Mouse (Mus musculus) ES-CJ7 (cell line): ENCODE results near the gene Snai3.

Experiments used
- DNase-seq: peaks from one replicate; pipeline ENCODE4 v3.0.0; 2011; ENCODE audit warnings: low read depth, low spot score

Snai3 gene

DNA sequence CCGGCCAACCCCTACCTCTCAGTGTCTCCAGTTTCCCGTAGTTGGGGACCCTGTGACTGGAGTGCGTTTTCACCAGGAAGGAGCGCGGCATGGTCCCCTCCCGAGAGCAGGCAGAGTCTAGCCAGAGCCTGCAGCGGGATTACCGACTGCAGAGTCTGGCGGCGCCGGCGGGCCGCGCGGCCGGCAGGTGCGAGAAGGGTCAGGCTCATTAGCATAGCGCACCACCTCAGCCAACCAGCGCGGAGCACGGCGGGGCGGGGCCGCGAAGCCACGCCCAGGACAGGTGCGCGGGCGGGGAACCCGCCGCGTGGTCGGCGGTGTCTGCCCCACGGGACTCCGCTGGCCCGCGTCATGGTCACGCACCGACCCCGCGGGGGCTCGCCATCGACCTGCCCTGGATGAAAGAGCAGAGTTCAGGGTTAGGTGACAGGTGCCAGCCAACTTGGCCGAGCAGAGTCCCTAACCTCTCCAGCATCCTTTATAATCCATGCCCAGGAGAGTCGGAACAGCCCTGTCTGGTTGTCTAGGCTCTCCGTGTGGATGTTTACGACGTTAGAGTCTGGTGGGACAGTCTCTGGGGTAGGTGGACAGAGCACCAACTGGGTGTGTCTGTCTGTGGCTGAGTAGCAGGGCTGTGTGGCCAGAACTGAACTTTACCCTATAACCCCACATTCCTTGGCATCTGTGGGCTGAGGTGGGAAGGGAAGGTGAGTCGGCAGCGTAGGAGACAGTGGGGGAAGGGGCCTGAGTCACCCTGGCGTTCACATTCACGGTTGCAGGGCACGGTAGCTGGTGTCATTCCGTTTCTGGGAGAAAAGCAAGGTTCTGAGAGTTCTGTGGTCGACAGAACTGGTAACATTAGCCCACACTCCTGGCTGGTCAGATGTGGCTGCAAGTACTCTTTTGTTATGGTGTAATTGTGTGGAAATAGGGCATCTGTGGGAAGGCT, at the start of gene Snai3:
Gene Snai3, minus strand, starts transcription at position 210 of the 949 bp plus-strand sequence.
- DNase-seq = peak; percentile 74

DNA sequence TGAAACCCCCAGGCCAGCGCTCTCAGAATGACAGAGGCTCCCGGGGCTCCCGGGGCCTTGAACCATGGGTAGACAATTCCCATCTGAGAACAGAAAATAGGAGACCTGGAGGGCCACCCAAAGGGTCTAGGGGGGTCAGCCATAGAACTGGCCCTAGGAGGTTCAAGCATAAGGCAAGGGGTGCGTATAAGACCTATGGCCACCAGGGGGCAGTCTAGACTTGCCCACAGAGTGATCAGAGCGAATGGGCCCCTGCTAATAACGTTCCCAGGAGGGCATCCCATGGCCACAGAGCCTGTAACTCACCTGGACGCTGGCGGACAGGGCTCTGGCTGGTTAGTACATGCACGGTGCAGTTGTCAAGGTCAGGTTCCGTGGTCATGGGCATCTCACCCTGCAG, 40.3 kb upstream of the Snai3 start:
- DNase-seq = peak; percentile 86

DNA sequence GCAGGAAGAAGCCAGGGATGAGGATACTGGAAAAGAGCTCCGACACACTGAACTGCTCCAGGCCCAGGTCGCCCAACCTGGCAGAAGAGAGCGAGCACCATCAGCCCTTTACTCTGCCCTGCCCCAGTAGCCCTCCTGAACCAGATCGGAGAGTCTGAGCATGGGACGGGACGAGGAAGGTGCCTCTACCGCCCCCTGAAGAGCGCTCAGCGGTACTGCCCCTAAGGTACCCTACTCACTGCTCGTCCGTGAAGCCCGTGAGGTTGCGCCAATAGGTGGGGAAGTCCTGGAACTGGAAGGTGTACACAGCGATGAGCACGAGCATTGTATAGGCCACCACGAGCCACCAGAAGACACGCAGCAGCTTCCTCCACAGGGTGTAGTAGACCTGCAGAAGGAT, 37.4 kb upstream of the Snai3 start:
- peak; percentile 85 for DNase-seq

- peak; percentile 55 for DNase-seq
Observed at GRCm38 (mm10) chr8:122497016-122497734, 36.6 kb upstream of the Snai3 start.

GRCm38 (mm10) chr8:122488387-122488786, 27.9 kb upstream of the Snai3 start:
- DNase-seq = no peak

DNA sequence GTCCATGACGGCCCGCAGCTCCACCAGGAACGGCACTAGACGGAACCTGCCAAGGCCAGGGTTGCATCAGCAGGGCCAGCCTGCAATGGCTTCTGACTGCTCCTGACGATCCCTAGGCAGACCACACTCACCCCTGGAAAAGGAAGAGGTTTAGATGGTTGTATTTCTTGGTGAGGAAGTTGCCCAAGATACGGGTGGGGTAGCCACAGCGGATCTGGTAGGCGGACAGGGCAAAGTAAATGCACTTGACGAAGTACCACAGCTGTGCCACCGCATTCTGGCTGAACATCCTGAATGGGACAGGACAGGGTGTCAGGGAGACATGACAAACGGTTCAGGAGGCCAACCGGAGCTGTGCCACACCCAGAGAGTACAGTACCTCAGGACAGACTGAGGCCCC, 24.3 kb upstream of the Snai3 start:
- no peak for DNase-seq

GRCm38 (mm10) chr8:122483877-122484276, 23.3 kb upstream of the Snai3 start:
- peak; percentile 61 for DNase-seq

GRCm38 (mm10) chr8:122482448-122482847, 21.9 kb upstream of the Snai3 start:
- DNase-seq = no peak

DNA sequence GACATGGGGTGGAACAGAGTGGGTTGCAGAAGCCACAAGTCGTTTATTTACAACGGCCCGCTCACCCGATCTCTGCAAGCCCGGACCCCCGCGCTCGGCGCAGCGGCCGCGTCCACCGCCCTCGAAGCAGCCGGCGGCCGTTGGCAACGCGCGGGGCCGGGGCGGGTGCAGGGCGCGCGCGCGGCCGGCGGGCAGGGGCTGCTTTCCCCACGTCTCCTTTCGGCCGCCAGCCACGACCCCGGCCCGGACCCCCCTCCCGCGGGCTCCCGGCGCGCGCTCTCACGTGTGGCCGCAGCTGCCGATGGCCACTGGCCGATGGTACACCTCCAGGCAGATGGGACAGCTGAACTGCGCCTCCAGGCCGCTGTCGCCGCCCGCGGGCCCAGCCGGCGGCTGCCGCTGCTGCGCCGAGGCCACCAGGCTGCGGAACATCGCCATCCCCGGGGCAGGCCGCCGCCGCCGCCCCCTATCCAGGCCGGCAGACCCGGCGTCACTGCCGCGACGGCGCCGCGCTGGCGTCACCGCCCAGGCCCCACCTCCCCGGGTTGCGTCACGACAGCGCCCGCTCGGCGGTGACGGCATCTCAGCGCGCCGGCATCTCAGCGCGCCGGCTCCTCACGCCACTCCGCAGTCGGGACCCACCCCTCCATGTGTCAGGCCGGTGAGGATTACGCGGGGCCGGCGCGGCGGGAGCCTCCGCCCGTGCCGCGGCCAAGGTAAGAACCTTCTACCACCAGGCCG, 15.2 kb upstream of the Snai3 start, which contains the start of the genes Rnf166 and Ctu2:
Gene Rnf166, minus strand, starts transcription at position 485 of the 741 bp plus-strand sequence.
Gene Ctu2, plus strand, starts transcription at position 564 of the 741 bp plus-strand sequence.
- peak; percentile 94 for DNase-seq

DNA sequence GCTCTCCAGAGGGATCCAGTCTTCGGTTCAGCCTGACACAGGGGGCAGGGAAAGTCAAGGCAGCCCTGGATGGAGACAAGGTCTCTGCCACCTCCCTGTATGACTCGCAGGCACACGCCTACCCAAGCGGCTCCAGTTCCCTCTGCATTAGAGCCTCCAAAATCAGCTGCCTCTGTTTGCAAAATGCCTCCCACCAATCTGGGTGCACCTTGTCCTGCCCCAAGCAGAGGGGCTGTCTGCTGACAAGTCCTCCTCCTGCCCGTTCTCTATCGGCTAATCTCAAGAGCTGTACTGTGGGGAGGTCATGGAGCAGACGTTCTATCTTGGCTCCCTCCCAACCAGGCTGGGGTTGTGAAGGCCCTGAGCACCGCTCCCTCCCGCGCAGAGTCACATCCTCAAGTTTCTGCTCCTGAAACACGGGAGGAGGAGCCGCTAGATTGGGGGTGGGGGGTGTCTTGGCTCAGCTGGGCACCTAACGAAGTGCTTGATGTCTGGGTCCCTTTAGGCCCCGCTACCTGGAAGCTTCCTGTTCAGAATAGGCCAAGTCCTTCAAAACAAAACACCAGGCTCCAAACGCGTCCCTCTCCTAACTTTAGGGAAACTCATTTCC, 14.5 kb upstream of the Snai3 start:
- DNase-seq = no peak

DNA sequence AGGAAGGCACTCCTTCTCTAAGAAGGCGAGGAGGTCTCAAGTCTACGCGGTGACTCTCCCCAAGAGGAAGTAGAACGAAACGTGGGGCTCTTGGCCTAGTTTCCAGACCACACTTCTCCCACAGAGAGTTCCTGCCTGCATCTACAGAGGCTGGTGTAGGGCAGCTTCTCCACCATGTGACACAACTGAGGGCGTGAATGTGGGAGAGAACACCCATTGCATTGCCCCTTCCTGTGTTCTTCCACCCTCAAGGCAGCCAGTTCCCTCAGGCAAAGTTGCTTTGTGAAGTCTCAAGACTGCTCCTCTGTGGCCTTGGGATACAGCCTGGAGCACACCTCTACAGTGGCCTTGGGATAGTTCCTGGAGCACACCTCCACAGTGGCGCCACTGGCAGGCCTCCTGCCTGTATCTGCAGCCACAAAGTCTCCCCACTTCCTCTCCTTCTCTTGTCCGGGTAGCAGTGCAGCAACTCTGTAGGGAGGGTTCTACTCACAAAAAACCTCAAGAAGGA, 13.4 kb upstream of the Snai3 start:
- peak; percentile 43 for DNase-seq

DNA sequence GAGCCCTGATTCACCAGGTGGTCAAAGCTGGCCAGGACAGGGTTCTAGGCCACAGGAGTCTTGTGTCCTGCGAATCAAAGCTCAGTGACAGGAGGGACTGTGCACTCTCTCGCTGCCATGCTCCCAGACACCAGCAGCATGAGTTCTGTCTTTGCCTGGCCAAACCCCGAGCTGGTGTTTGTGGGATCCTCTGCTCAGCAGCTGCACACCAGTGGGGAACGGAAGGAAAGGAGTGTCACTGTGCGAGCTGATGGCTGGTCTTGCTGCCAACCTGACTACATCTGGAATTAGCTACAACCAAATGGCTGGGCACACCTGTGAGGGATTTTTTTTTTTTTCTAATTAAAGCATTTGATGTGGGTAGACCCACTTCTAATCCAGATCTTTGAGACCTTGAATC, 10.2 kb upstream of the Snai3 start:
- no peak for DNase-seq

DNA sequence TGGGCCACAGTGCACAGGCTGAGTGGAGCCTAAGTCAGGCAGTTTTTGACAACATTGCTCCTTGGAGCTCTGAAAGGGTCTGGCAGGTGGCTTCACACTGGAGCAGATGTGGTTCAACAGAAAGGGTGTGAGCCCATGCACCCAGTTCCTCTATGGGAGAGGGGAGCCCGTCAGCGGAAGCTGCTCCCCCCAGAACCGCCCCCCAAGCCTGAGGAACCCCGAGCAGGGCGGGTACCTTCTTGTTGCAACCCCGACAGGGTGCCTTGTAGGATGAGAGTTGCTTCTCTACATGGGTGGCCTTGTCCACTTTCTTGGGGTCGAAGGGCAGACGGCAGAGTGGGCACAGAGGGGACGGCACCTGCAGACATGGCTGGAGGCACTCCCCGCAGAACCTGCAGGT, 9.4 kb upstream of the Snai3 start:
- DNase-seq = no peak

- DNase-seq = no peak
Observed at GRCm38 (mm10) chr8:122469407-122469806, 8.9 kb upstream of the Snai3 start.

DNA sequence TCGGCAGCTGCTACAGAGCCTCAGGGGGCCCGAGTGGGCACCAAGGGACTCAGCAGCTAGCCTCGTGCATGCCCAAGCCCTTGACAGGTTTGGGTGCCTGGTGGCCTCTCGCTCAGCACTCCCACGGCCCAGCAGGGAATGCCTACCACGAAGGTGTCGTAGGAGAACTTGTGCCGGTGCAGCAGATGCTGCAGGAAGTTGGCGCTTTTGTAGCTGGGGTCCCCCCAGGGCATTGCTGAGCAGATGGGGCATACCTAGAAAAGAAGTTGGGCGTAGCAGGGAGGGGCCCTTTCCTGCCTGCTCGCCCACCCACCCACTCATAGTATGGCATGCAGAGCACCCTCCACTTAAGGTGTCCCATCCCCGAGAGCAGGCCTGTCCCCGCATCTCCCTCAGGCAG, 7.3 kb upstream of the Snai3 start:
- DNase-seq = no peak

GRCm38 (mm10) chr8:122464985-122465384, 4.5 kb upstream of the Snai3 start:
- no peak for DNase-seq

- DNase-seq = no peak
Observed at GRCm38 (mm10) chr8:122463651-122464640, 3.4 kb upstream of the Snai3 start.

DNA sequence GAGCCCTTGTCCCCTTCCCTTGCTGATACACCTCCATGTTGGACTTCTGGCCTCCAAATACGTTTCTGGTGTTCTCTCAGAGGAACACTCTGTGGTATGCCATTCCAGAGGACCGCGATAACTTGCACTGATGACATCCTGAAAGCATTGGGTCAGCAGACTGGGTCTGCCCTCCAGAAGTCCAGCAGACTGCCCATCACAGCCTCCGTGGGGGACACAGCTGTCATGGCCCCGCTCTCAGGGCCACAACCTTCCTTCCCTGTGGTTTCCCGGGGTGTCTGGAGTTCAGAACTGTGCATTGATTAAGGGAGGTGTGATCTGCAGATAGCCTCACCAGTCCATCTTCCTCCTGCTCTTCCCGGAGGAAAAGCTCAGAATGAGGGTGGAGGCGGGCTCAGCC, 2.0 kb upstream of the Snai3 start:
- DNase-seq = no peak

DNA sequence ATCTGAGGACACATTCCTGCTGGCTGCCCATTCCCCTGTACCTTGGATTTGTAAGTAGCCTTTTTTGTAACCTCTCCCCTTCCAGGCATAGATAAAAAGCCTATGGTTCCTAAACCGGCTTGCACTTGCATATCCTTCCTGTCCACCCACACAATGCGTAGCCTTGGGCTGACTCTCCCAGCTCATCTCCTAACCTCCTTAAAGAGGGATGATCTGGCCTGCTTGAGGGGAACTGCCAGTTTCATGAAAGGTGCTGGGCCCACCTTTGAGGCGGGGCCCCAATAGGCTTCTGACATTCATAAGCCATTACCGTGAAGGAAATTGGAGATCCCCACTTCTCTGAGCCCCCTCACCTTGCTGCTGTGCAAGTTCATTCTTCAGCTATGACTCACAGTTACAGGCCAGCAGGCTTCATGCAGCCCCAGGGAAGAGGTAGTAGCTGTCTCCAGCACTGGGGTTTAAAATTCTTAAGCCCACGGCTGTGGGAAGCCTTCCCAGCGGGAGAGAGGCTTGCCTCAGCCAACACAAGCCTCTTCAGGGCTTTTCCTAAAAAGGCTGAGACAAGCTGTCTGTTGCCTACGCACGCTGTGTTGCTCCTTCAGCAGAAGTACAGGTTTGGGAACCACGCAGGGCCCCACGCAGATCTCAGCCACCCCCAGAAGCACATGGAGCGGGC, 1.1 kb upstream of the Snai3 start:
- DNase-seq = no peak
